In genomic region chr10:75235726-75236125, GRCm38 (mm10) we compare ENCODE assay signal across 24 mouse cellular contexts.
"Had no signal": no experiment of that assay in that cellular context is flagged by ENCODE, and none has a peak within 500 bp of the region (broad histone marks: within the 10 kb centered on the region; RNA-seq: fewer than 3 reads in every experiment).

No protein-coding gene starts in this region.

- H3K9ac ChIP-seq: forebrain, postnatal 0 days; heart, embryonic 13.5 days; heart, embryonic 15.5 days; hindbrain, embryonic 13.5 days; hindbrain, embryonic 15.5 days; limb, embryonic 13.5 days; limb, embryonic 15.5 days; liver, embryonic 13.5 days; liver, embryonic 15.5 days had no signal

- ATAC-seq: forebrain, postnatal 0 days; hindbrain, postnatal 0 days; intestine, embryonic 16.5 days had no signal

- H3K9me3 ChIP-seq: heart, embryonic 13.5 days; heart, embryonic 15.5 days; hindbrain, embryonic 13.5 days; hindbrain, embryonic 15.5 days; limb, embryonic 13.5 days; limb, embryonic 15.5 days; liver, embryonic 13.5 days; liver, embryonic 15.5 days had no signal

- H3K27me3 ChIP-seq: heart, embryonic 13.5 days; heart, embryonic 15.5 days; hindbrain, embryonic 13.5 days; hindbrain, embryonic 15.5 days; limb, embryonic 13.5 days; limb, embryonic 15.5 days; liver, embryonic 13.5 days; liver, embryonic 15.5 days had no signal

- H3K27ac ChIP-seq: heart, adult 2 months; heart, embryonic 13.5 days; heart, embryonic 15.5 days; hindbrain, embryonic 13.5 days; hindbrain, embryonic 15.5 days; hindbrain, postnatal 0 days; limb, embryonic 13.5 days; limb, embryonic 15.5 days; liver, embryonic 13.5 days; liver, embryonic 15.5 days had no signal

- H3K4me2 ChIP-seq: heart, embryonic 11.5 days; heart, embryonic 13.5 days; heart, embryonic 15.5 days; hindbrain, embryonic 13.5 days; hindbrain, embryonic 15.5 days; limb, embryonic 13.5 days; limb, embryonic 15.5 days; liver, embryonic 13.5 days; liver, embryonic 15.5 days had no signal

- DNase-seq: forebrain, postnatal 0 days; gastrocnemius, postnatal 14 days; gastrocnemius, postnatal 36 days; heart, adult 2 months; heart, postnatal 14 days; heart, postnatal 36 days; kidney, adult 11 months; kidney, postnatal 10 days; kidney, postnatal 36 days; layer of hippocampus, adult 9-11 months; layer of hippocampus, postnatal 36 days; left cerebral cortex, postnatal 4 days; liver, embryonic 13.5 days; lung, adult 18-20 months had no signal

- H3K4me1 ChIP-seq: heart, embryonic 15.5 days; hindbrain, embryonic 13.5 days; hindbrain, embryonic 15.5 days; limb, embryonic 13.5 days had no signal

- H3K4me3 ChIP-seq: heart, adult 2 months; heart, embryonic 13.5 days; heart, embryonic 15.5 days; hindbrain, embryonic 13.5 days; hindbrain, embryonic 15.5 days; limb, embryonic 13.5 days; limb, embryonic 15.5 days; liver, embryonic 13.5 days; liver, embryonic 15.5 days had no signal
